Mouse (Mus musculus) testis, adult 2 months (tissue): ENCODE data around the gene Zfp326. TPM values are rescaled to one million over a fixed set of nuclear protein-coding genes. Genes with fewer than 3 reads are reported as not detected.

Experiments used
- H3K27ac ChIP-seq: fragments of 200-500 bp; 2 replicates; pipeline ENCODE4 v1.5.1; 2012; ENCODE audit warnings: low read depth, low read length; ENCODE audit not compliant: control insufficient read depth, insufficient read depth
- H3K27me3 ChIP-seq: fragments of 200-500 bp; 2 replicates; pipeline ENCODE4 v1.6.1; 2012; ENCODE audit warnings: mild to moderate bottlenecking, low read length, moderate library complexity; ENCODE audit not compliant: control insufficient read depth, insufficient read depth
- H3K36me3 ChIP-seq: fragments of 200-500 bp; 2 replicates; pipeline ENCODE4 v1.6.1; 2012; ENCODE audit warnings: mild to moderate bottlenecking, low read length; ENCODE audit not compliant: control insufficient read depth, insufficient read depth
- H3K4me1 ChIP-seq: fragments of 200-500 bp; 2 replicates; pipeline ENCODE4 v1.6.1; 2012; ENCODE audit warnings: low read length; ENCODE audit not compliant: control insufficient read depth, insufficient read depth
- H3K4me3 ChIP-seq: fragments of 200-500 bp; 2 replicates; pipeline ENCODE4 v1.5.1; 2012; ENCODE audit warnings: low read depth, mild to moderate bottlenecking, low read length, moderate library complexity, mixed read lengths; ENCODE audit not compliant: control insufficient read depth
- CTCF ChIP-seq: fragments of 200-500 bp; IDR thresholded peaks from 2 replicates; pipeline ENCODE4 v1.5.1; 2012; ENCODE audit warnings: low read depth, mild to moderate bottlenecking, inconsistent platforms, low read length, moderate library complexity; ENCODE audit not compliant: control insufficient read depth, insufficient read depth, insufficient replicate concordance
- POLR2A ChIP-seq: fragments of 200-500 bp; IDR thresholded peaks from 2 replicates; pipeline ENCODE4 v1.6.1; 2012; ENCODE audit warnings: low read depth, mild to moderate bottlenecking, inconsistent platforms, low read length, moderate library complexity; ENCODE audit not compliant: control insufficient read depth
- polyA plus RNA-seq: library from polyadenylated mRNA; depleted of rRNA; stranded (reverse); fragments of >200 nt; gene quantifications from 2 replicates; pipeline ENCODE4 v1.2.3, GENCODE M21; 2012

Zfp326 gene
- polyA plus RNA-seq, 1 experiment = 14.2 TPM

- TF ChIP-seq POLR2A (no peak), CTCF (no peak)
- Histone ChIP-seq H3K27ac (peak overlapping the region; percentile 93), H3K27me3 (no peaks in the 10 kb centered on the region), H3K4me3 (peak overlapping the region; percentile 96), H3K36me3 (no peaks in the 10 kb centered on the region), H3K4me1 (peaks cover 7% of the 10 kb centered on the region)
Measured at GRCm38 (mm10) chr5:105876925-105877774, 785 bp downstream of the Zfp326 start.

GRCm38 (mm10) chr5:105887317-105887716, 11.0 kb downstream of the Zfp326 start:
- Histone ChIP-seq H3K36me3 (peaks cover 2% of the 10 kb centered on the region), H3K27me3 (no peaks in the 10 kb centered on the region)
- TF ChIP-seq POLR2A (no peak), CTCF (no peak)

DNA sequence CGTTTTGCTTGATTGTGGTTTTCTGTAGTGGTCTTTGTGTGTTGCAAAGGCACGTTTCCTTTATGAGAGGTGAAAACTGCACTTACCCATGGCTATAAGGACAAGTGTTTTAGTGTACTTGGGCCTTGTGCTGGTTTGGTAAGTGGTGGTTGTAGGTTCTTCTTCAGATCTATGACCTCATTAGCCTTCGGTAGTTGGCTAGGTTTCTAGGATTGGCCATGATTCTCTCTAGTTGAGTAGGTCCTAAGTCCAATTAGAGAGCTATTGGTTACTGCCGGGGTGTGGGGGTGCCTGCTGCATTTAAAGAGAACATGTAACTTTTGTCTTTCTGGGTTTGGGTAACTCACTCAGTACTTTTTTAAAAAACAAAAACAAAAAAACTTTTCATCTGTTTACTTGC, 21.8 kb downstream of the Zfp326 start:
- Histone ChIP-seq H3K4me3 (no peak overlapping the region), H3K27me3 (no peaks in the 10 kb centered on the region), H3K4me1 (no peaks in the 10 kb centered on the region), H3K36me3 (no peaks in the 10 kb centered on the region), H3K27ac (no peak overlapping the region)
- no peak for TF ChIP-seq CTCF
- TF ChIP-seq POLR2A = no peak

More at GRCm38 (mm10) chr5:105887317-105887716, 11.0 kb downstream of the Zfp326 start:
- Histone ChIP-seq H3K4me3 (no peak overlapping the region), H3K4me1 (no peaks in the 10 kb centered on the region), H3K27ac (no peak overlapping the region)

DNA sequence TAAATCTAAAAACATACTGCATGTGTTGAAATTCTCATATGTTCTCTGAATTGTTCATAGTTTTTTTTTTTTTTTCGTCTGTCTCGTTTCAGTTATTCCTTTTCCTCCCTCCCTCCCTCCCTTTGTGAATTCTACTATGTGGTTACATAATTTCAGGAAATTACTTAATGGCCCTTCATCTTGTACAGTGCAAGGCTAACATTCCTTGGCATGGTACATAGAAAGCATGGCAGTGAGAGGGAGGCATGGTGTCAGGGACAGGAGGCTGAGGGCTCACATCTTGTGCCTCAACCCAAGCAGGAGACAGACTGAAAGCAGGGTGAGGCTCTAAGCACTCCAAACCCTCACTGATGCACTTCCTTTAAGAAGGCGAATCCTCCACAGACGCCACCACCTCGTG, 32.8 kb downstream of the Zfp326 start:
- Histone ChIP-seq H3K4me1 (no peaks in the 10 kb centered on the region), H3K4me3 (no peak overlapping the region), H3K36me3 (peaks cover 3% of the 10 kb centered on the region), H3K27ac (no peak overlapping the region), H3K27me3 (no peaks in the 10 kb centered on the region)
- TF ChIP-seq POLR2A = no peak
- no peak for TF ChIP-seq CTCF

DNA sequence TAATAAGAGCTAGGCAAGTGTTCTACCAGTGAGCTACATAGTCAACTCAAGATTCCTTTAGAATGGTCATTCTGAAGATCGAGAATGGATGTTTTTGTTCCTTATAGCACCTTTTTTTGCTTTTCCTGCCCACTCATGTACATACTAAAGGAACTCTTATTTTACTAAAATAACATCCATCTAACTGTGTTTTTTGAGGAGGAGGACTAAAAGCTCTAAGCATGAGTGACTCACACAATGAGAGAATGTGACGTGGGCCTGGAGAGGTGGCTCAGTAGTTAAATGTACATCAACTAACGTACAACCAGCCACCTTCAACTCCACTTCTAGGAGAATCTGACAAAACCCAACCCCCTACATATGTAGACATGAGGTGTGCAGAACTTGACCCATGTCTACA, 33.3 kb downstream of the Zfp326 start:
- TF ChIP-seq CTCF (no peak), POLR2A (no peak)
- no peaks in the 10 kb centered on the region for H3K27me3 ChIP-seq

GRCm38 (mm10) chr5:105911498-105911897, 35.1 kb downstream of the Zfp326 start:
- TF ChIP-seq POLR2A (no peak), CTCF (no peak)
- Histone ChIP-seq H3K27me3 (no peaks in the 10 kb centered on the region), H3K36me3 (peaks cover 3% of the 10 kb centered on the region), H3K4me3 (no peak overlapping the region), H3K4me1 (no peaks in the 10 kb centered on the region), H3K27ac (no peak overlapping the region)

More for the DNA sequence above, 33.3 kb downstream of the Zfp326 start:
- Histone ChIP-seq H3K4me1 (no peaks in the 10 kb centered on the region), H3K4me3 (no peak overlapping the region), H3K36me3 (peaks cover 3% of the 10 kb centered on the region), H3K27ac (no peak overlapping the region)

GRCm38 (mm10) chr5:105917398-105917797, 41.0 kb downstream of the Zfp326 start:
- no peak overlapping the region for H3K4me3 ChIP-seq
- no peak overlapping the region for H3K27ac ChIP-seq
- no peak for TF ChIP-seq CTCF
- no peak for TF ChIP-seq POLR2A
- 0 out of 2 replicates have a peak, but pooled peaks cover 1% of the 10 kb centered on the region for H3K36me3 ChIP-seq
- no peaks in the 10 kb centered on the region for H3K4me1 ChIP-seq
- no peaks in the 10 kb centered on the region for H3K27me3 ChIP-seq

DNA sequence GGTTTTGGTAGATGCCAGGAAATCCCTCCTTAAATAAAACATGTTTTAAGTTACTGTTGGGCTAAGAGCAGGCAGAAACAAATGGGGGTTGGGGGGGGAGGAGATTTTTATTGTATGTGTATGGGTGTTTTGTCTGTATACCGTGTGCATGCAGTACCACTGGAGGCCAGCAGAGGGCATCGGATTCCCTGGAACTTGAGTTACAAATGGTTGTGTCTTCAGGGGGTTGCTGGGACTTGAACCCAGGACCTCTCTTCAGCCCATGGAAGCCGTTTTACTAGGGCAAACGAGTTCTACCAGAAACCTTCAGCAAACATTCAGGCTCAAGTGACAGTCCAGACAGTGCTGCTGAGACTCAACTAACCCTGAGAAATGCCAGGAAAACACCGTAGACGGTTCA, 41.9 kb downstream of the Zfp326 start:
- Histone ChIP-seq H3K36me3 (0 out of 2 replicates have a peak, but pooled peaks cover 1% of the 10 kb centered on the region), H3K4me3 (no peak overlapping the region), H3K27ac (no peak overlapping the region), H3K27me3 (no peaks in the 10 kb centered on the region), H3K4me1 (no peaks in the 10 kb centered on the region)
- TF ChIP-seq POLR2A = no peak
- TF ChIP-seq CTCF = peak; percentile 63; the same call in 1 of the 2 replicates
